Mouse (Mus musculus) limb, embryonic 11.5 days (tissue): ENCODE measurements around the gene Actl6a. TPM values are rescaled to one million over a fixed set of nuclear protein-coding genes. Genes with fewer than 3 reads are reported as not detected.
"Not testable (repeated sequence)": the region's sequence is repeated elsewhere in the genome, so short reads cannot be mapped to it uniquely, and the experiment has no call there.

ENCODE experiments used
- ATAC-seq: fragments of 200-750 bp; cut with Nextera tagmentation; 2 replicates; pipeline ENCODE4 v1.8.0; 2017; ENCODE audit warnings: low read depth; ENCODE audit not compliant: insufficient number of reproducible peaks, low FRiP score, low TSS enrichment
- DNase-seq: peaks from one replicate; pipeline ENCODE4 v3.0.0-alpha.2; 2015; ENCODE audit warnings: low spot score
- H3K27ac ChIP-seq: fragments of 300-500 bp; sonication (generic); replicated peaks from 2 replicates; pipeline ENCODE4 v1.5.1; 2014; ENCODE audit warnings: low read depth, mild to moderate bottlenecking, low read length
- H3K27me3 ChIP-seq: fragments of 300-500 bp; sonication (generic); 2 replicates; pipeline ENCODE4 v1.6.1; 2014; ENCODE audit warnings: mild to moderate bottlenecking, low read length, mixed read lengths; ENCODE audit not compliant: control insufficient read depth, insufficient read depth
- H3K36me3 ChIP-seq: fragments of 300-500 bp; sonication (generic); 2 replicates; pipeline ENCODE4 v1.6.1; 2014; ENCODE audit warnings: mild to moderate bottlenecking, low read length, moderate library complexity, mixed read lengths; ENCODE audit not compliant: control insufficient read depth, insufficient read depth
- H3K4me1 ChIP-seq: fragments of 300-500 bp; sonication (generic); 2 replicates; pipeline ENCODE4 v1.6.1; 2014; ENCODE audit warnings: low read length, mixed read lengths; ENCODE audit not compliant: control insufficient read depth, insufficient read depth
- H3K4me2 ChIP-seq: fragments of 300-500 bp; sonication (generic); 2 replicates; pipeline ENCODE4 v1.6.1; 2014; ENCODE audit warnings: low read depth, mild to moderate bottlenecking, moderate library complexity; ENCODE audit not compliant: severe bottlenecking
- H3K4me3 ChIP-seq: fragments of 300-500 bp; sonication (generic); 2 replicates; pipeline ENCODE4 v1.5.1; 2014; ENCODE audit warnings: low read depth, low read length
- H3K9ac ChIP-seq: fragments of 300-500 bp; sonication (generic); 2 replicates; pipeline ENCODE4 v1.6.1; 2014; ENCODE audit warnings: mild to moderate bottlenecking, low read length
- H3K9me3 ChIP-seq: fragments of 300-500 bp; sonication (generic); 2 replicates; pipeline ENCODE4 v1.6.1; 2016; ENCODE audit warnings: low read length; ENCODE audit not compliant: control insufficient read depth
- WGBS: fragments of 180-500 bp; shearing (Covaris S2); extraction: QIAGEN DNeasy Blood & Tissue Kit; methylation state at CpG from one replicate; pipeline ENCODE4 v1.1.7; 2014; 5-methylcytosine and 5-hydroxymethylcytosine counted together
- polyA plus RNA-seq: library from polyadenylated mRNA; unstranded; fragments of >200 nt; fragmentation: Nextera tagmentation; extraction: Ambion mirVana; gene quantifications from 2 replicates; pipeline ENCODE4 v1.2.1, GENCODE M21; 2014

Actl6a gene
- polyA plus RNA-seq, 1 experiment from 2014 or later, result 263 TPM

DNA sequence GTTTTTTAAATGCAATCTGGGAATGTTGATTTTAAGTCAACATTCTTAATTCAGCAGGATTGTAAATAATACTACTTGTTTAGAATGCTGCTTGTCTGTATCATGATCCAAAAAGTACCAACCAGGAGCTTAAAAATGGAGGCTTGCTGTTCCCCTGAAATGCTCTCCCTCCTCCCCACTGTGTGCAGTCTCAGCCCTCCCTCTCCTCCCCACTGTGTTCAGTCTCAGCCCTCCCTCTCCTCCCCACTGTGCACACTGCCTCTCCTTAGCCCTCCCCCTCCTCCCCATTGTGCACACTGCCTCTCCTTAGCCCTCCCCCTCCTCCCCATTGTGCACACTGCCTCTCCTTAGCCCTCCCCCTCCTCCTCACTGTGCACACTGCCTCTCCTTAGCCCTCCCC lies 39.3 kb downstream of the Actl6a start:
- not testable (repeated sequence) for H3K27ac ChIP-seq, H3K4me3 ChIP-seq, H3K9ac ChIP-seq, DNase-seq, H3K27me3 ChIP-seq, ATAC-seq, H3K4me1 ChIP-seq, H3K9me3 ChIP-seq, H3K4me2 ChIP-seq
- peaks cover 15% of the 10 kb centered on the region for H3K36me3 ChIP-seq

DNA sequence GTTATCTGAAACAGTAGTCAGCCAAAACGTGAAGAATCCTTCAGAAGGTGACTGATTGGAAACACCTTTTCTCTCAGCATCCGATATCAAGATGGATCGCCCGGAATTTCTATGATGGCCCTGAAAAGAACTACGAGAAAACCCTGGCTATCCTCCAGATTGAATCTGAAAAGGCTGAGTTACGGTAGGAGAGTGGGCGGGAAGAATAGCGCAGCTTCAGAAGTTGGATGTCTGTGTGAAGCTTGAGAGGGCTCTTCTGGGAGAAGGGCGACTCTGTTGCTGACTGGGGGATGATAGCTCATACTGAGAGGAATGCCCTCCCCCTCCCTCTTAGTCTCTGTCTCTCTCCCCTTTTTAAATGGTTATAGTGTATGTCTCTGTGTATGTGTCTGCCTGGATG lies 42.3 kb downstream of the Actl6a start:
- no peak overlapping the region for H3K9ac ChIP-seq
- H3K27me3 ChIP-seq, result no peaks in the 10 kb centered on the region
- DNase-seq, result no peak
- peaks cover 18% of the 10 kb centered on the region for H3K36me3 ChIP-seq
- no peaks in the 10 kb centered on the region for H3K4me1 ChIP-seq
- 92% methylated on average over 9 of the region's 9 CpGs for WGBS
- no peak overlapping the region for H3K27ac ChIP-seq
- no peak overlapping the region for H3K4me3 ChIP-seq
- ATAC-seq, result no peak
- no peak overlapping the region for H3K4me2 ChIP-seq
- H3K9me3 ChIP-seq, result no peaks in the 10 kb centered on the region

DNA sequence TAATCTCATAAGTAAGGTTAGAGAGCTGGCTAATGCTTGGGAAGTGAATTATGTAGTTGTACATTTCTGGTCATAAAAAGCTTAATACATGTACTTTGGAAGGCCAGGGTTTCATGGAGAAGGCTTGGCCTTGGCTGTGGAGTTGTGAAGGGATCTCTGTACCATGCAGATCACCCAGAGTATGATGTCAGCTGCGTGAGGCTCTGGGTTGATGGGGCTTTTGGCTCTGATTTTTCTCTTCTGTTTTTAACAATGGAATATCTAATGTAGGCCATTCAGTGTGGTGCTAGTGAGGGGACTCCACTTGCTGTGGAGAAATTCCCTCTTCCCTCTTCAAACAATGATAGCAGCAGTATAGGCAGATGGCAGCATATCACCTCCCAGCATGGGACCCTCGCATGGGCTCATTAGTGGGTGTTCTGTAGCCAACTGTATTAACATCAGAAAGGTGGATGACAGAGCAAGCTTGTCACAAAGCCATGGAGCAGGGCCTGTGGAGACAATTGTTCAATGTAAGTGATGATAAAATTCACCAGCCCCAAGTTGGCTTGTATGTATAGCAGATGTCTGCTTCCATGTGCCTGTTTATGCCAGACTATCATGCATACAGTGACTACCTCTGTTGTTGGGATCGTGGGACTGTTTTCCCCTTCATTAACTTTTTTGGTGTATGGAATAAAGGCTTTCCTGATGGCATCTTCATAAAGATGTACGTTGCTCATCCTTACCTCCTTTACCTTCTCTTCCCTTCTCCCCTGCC lies 43.9 kb downstream of the Actl6a start:
- WGBS, result 90% methylated on average over 4 of the region's 4 CpGs
- Histone ChIP-seq H3K36me3 (peaks cover 18% of the 10 kb centered on the region), H3K27me3 (no peaks in the 10 kb centered on the region), H3K4me3 (no peak overlapping the region), H3K4me1 (no peaks in the 10 kb centered on the region), H3K27ac (no peak overlapping the region), H3K9ac (no peak overlapping the region), H3K9me3 (no peaks in the 10 kb centered on the region), H3K4me2 (no peak overlapping the region)
- DNase-seq, result no peak
- ATAC-seq, result no peak

DNA sequence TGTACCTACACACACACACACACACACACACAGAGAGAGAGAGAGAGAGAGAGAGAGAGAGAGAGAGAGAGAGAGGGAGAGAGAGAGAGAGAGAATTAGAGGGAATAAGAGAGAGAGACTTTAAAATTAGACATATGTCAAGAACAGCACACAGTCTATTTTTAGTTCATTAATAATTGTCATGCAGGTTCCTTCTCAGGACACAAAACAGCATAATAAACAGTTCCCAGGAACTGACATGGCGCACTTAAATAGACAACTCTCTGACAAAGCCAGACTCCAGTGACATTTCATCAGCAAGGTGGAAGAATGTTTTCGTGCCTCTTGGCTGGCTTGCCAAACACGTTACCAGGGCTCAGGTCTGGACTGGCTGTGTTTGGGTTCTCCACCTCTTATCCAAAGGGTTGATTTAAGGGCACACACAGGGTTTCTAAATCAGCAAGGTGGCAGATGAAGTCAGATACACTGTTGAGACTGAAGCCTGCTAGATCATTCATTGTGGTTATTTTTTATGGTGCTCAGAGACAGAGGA lies 48.4 kb downstream of the Actl6a start:
- Histone ChIP-seq H3K4me2 (no peak overlapping the region), H3K36me3 (peaks cover 3% of the 10 kb centered on the region; the same call in 1 of the 2 replicates), H3K9me3 (no peaks in the 10 kb centered on the region), H3K4me3 (no peak overlapping the region), H3K4me1 (no peaks in the 10 kb centered on the region), H3K27me3 (no peaks in the 10 kb centered on the region), H3K9ac (no peak overlapping the region), H3K27ac (no peak overlapping the region)
- no peak for ATAC-seq
- no peak for DNase-seq
- WGBS, result 91% methylated on average over 3 of the region's 3 CpGs

DNA sequence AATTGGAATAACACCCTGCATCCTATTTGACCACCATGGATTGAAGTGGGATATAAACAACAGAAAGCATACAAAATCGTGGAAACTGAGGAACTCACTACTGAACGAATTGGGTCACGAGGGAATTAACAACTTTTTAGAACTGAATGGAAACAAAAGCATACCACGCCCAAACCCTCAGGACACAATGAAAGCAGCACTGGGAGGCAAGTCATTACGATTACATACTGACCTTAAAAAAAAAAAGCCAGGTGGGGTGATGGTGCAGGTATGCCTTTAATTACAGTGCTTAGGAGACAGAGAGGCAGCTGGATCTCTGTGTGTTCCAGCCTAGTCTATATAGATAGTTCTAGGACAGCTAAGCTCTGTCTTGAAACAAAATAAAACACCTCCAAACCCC lies 53.1 kb downstream of the Actl6a start:
- no peak overlapping the region for H3K27ac ChIP-seq
- no peak overlapping the region for H3K4me3 ChIP-seq
- whole genome bisulfite sequencing, result 77% methylated on average over 5 of the region's 5 CpGs
- no peak overlapping the region for H3K4me2 ChIP-seq
- H3K36me3 ChIP-seq, result no peaks in the 10 kb centered on the region
- no peak for DNase-seq
- H3K27me3 ChIP-seq, result no peaks in the 10 kb centered on the region
- no peak for ATAC-seq
- H3K4me1 ChIP-seq, result no peaks in the 10 kb centered on the region
- no peak overlapping the region for H3K9ac ChIP-seq
- H3K9me3 ChIP-seq, result no peaks in the 10 kb centered on the region

DNA sequence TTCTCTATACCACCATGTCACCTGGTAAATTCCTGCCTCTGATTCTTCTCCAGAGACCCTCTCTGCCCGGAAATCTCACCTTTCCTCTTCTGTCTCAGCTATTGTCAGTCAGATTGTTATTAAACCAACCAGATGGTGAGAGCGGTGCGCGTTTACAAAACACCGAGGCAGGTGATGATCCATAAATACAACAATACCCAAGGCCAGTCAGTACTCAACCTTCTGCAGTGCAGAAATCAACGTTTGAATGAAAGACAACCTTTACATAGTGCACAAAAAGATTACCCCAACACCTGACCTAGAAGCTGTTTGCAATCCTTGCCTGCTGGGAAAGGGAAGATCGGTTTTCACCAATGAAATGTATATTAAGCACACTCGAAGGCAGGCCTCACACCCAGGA lies 56.9 kb downstream of the Actl6a start:
- H3K27ac ChIP-seq, result no peak overlapping the region
- no peak overlapping the region for H3K4me2 ChIP-seq
- no peak overlapping the region for H3K4me3 ChIP-seq
- H3K4me1 ChIP-seq, result no peaks in the 10 kb centered on the region
- no peaks in the 10 kb centered on the region for H3K36me3 ChIP-seq
- no peak for DNase-seq
- no peak for ATAC-seq
- no peak overlapping the region for H3K9ac ChIP-seq
- H3K9me3 ChIP-seq, result no peaks in the 10 kb centered on the region
- no peaks in the 10 kb centered on the region for H3K27me3 ChIP-seq
- WGBS, result 58% methylated on average over 8 of the region's 8 CpGs

DNA sequence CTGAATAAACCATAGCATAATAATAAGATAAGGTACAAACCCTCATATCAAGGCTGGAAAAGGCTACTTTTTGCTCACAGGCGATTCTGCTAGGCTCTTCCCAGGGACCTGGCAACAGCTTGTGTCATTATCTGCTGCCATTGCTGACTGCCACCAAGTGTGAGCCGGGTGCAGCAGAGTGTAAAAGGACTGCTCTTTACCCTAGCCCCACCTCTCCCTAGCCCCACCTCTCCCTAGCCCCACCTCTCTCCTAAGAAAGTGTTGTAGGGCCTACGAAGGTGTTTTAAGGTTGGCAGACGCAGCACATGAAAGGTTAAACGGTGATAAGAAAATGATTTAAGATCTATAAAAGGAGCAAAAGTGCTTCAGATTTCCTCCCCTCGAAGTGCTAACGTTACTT lies 57.8 kb downstream of the Actl6a start:
- H3K9me3 ChIP-seq, result no peaks in the 10 kb centered on the region
- no peak overlapping the region for H3K4me2 ChIP-seq
- 42% methylated on average over 7 of the region's 7 CpGs for WGBS
- no peaks in the 10 kb centered on the region for H3K27me3 ChIP-seq
- ATAC-seq (no peak), DNase-seq (no peak)
- H3K4me3 ChIP-seq, result no peak overlapping the region
- no peak overlapping the region for H3K27ac ChIP-seq
- H3K36me3 ChIP-seq, result no peaks in the 10 kb centered on the region
- H3K4me1 ChIP-seq, result no peaks in the 10 kb centered on the region
- H3K9ac ChIP-seq, result no peak overlapping the region

DNA sequence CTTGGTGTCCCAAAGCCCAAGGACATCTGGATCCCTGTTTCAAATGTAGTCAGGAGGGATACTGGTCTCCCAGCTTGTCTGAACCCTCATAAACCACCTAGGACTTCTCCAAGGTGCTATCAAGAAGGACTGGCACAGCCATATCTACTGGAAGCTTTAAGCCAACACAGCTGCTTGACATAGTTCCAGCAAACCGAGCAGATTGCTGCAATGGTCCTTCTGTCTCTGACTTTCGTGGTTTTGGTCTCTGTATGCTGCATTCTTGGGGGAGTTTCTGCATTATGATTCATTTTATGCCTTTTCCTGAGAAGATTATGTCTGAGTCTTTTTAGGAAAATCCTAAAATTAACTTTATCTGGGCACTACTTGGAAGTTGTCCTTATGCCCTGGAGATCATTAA lies 64.7 kb downstream of the Actl6a start:
- H3K4me3 ChIP-seq, result no peak overlapping the region
- no peaks in the 10 kb centered on the region for H3K36me3 ChIP-seq
- no peak overlapping the region for H3K27ac ChIP-seq
- no peak overlapping the region for H3K4me2 ChIP-seq
- no peak overlapping the region for H3K9ac ChIP-seq
- DNase-seq (no peak), ATAC-seq (no peak)
- no peaks in the 10 kb centered on the region for H3K27me3 ChIP-seq
- no peaks in the 10 kb centered on the region for H3K9me3 ChIP-seq
- 86% methylated on average over 2 of the region's 2 CpGs for WGBS
- H3K4me1 ChIP-seq, result no peaks in the 10 kb centered on the region
